Mouse (Mus musculus) retina, adult 2 months (tissue): ENCODE results near the gene Ankrd33b.

ENCODE experiments used
- DNase-seq: peaks from one replicate; pipeline ENCODE4 v3.0.0-alpha.2; 2012; ENCODE audit warnings: low read depth, low spot score

The Ankrd33b gene

GRCm38 (mm10) chr15:31265404-31265803 lies 102.1 kb downstream of the Ankrd33b start:
- no peak for DNase-seq

- peak; percentile 50 for DNase-seq
Observed at GRCm38 (mm10) chr15:31264827-31265226, 102.7 kb downstream of the Ankrd33b start.

- no peak for DNase-seq
Observed at GRCm38 (mm10) chr15:31262361-31262760, 105.2 kb downstream of the Ankrd33b start.

GRCm38 (mm10) chr15:31261094-31261493 lies 106.4 kb downstream of the Ankrd33b start:
- DNase-seq, result no peak

GRCm38 (mm10) chr15:31258693-31259439 lies 108.7 kb downstream of the Ankrd33b start:
- no peak for DNase-seq

GRCm38 (mm10) chr15:31258029-31258692 lies 109.4 kb downstream of the Ankrd33b start:
- no peak for DNase-seq

- DNase-seq, result no peak
Observed at GRCm38 (mm10) chr15:31257329-31257728, 110.2 kb downstream of the Ankrd33b start.

- DNase-seq, result no peak
Observed at GRCm38 (mm10) chr15:31255762-31256161, 111.8 kb downstream of the Ankrd33b start.

GRCm38 (mm10) chr15:31254939-31255535 lies 112.5 kb downstream of the Ankrd33b start:
- no peak for DNase-seq

GRCm38 (mm10) chr15:31253963-31254362 lies 113.6 kb downstream of the Ankrd33b start:
- no peak for DNase-seq

GRCm38 (mm10) chr15:31253380-31253779 lies 114.1 kb downstream of the Ankrd33b start:
- no peak for DNase-seq

GRCm38 (mm10) chr15:31252590-31253311 lies 114.8 kb downstream of the Ankrd33b start:
- DNase-seq, result peak; percentile 16

- no peak for DNase-seq
Observed at GRCm38 (mm10) chr15:31251189-31251588, 116.3 kb downstream of the Ankrd33b start.

GRCm38 (mm10) chr15:31250676-31251075 lies 116.8 kb downstream of the Ankrd33b start:
- no peak for DNase-seq

GRCm38 (mm10) chr15:31250027-31250426 lies 117.5 kb downstream of the Ankrd33b start:
- DNase-seq, result no peak

GRCm38 (mm10) chr15:31248882-31249281 lies 118.6 kb downstream of the Ankrd33b start:
- no peak for DNase-seq

- no peak for DNase-seq
Observed at GRCm38 (mm10) chr15:31247035-31247434, 120.5 kb downstream of the Ankrd33b start.

GRCm38 (mm10) chr15:31245934-31246333 lies 121.6 kb downstream of the Ankrd33b start:
- no peak for DNase-seq

- DNase-seq, result no peak
Observed at GRCm38 (mm10) chr15:31244696-31245445, 122.7 kb downstream of the Ankrd33b start.

GRCm38 (mm10) chr15:31243260-31243659 lies 124.3 kb downstream of the Ankrd33b start:
- no peak for DNase-seq
